Mouse (Mus musculus) T-helper 2 cell (primary cell): Measurements from ENCODE around the gene Rnf225.

Experiments
- in situ Hi-C: fragments of 300-600 bp; cut with MboI, MseI; formaldehyde crosslinking; loops from one replicate; pipeline ENCODE4 v1.15.1; 2025; ENCODE audit warnings: high pct_unique_total_duplicates

The Rnf225 gene

GRCm38 (mm10) chr7:12980291-12980690 is 53.1 kb downstream of the Rnf225 start:
- in situ Hi-C loops = no loop called here
